Mouse (Mus musculus): ENCODE results near the gene Cdh23. TPM values are rescaled to one million over a fixed set of nuclear protein-coding genes. Genes with fewer than 3 reads are reported as not detected.
A peak's percentile ranks its signal among the peaks of the same experiment; 100 is the strongest.

Gene Cdh23
- total RNA-seq, 2 experiments from 2014 or later, result 3.3 to 4.0 TPM

DNA sequence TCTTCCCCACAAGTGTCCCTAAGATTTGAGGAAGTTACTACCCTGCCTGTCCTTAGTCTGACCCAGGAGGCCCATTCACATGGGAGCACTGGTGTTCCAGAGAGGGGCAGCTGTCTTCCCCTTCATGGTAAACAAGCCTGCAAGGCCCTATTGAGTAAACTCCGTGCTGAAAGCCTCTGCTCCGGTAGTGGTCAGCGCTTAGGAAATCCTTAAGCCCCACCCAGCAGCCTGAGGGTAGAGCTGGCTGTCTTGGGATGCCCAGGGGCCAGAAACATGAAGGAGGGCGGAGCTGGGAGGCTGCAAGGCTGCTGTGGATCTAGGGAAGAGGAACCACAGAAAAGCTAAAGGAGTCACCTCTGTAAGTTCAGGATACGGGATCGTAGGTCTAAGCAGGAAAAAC is 347.2 kb downstream of the Cdh23 start:
- no peak for DNase-seq (ENCODE audit: low spot score in 2 of 2)

GRCm38 (mm10) chr10:60347768-60348610 is 348.3 kb downstream of the Cdh23 start:
- DNase-seq (ENCODE audit: low spot score in 2 of 2), result no peak

DNA sequence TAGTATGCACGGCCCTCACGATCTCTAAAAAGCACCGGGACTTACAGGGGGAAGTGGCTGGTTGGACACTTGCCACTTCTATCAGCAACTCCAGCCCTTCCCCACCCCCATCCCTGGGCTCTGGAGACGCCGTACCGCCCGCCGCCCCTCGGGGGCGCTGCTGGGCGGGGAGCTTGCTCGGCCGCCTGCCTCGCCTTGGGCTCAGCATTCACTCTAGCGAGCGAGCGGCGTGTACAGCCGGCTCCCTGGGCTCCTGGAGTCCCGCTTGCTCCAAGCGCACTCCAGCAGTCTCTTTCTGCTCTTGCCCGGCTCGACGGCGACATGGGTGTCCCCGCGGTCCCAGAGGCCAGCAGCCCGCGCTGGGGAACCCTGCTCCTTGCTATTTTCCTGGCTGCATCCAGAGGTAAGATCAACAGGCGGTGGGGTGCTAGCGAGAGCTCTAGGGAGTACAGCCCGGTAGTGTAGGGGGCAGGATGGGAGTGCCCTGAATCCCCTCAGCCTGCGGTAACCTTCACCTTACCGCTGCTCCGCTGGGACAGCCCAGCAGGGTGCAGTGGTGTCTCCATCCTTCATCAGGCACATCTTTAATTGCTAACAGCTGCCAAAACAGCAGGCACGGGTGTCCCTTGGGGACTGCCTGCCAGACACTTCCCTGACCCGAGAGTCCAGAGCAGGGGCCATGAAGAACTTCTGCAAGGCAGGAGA is 349.4 kb downstream of the Cdh23 start, which contains the start of gene Vsir:
Vsir (plus strand) TSS at position 151 of the 705 bp plus-strand sequence.
- peak; percentile 61 to 75 for DNase-seq (ENCODE audit: low spot score in 2 of 2)

DNA sequence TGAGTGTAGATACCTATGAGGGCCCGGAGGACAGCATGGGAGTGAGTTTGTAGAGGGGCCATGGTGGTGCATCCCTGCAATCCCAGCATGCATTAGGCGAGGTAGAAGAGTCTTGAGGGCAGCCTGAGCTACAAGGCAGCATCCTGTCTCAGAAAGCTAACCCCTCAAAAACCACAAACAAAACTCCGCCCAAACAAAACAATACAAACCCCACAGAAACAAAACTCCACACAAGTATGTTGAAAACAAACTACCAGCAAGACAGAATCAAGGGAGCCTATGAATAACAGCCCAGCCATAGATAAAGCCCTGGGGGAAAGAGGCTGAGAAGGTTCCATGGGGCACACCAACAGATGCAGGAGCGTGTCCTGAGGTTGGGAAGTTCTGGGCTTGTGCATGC is 350.2 kb downstream of the Cdh23 start:
- no peak for DNase-seq (ENCODE audit: low spot score in 2 of 2)

- DNase-seq (ENCODE audit: low spot score in 2 of 2), result no peak
Observed at GRCm38 (mm10) chr10:60344111-60344510, 352.2 kb downstream of the Cdh23 start.

DNA sequence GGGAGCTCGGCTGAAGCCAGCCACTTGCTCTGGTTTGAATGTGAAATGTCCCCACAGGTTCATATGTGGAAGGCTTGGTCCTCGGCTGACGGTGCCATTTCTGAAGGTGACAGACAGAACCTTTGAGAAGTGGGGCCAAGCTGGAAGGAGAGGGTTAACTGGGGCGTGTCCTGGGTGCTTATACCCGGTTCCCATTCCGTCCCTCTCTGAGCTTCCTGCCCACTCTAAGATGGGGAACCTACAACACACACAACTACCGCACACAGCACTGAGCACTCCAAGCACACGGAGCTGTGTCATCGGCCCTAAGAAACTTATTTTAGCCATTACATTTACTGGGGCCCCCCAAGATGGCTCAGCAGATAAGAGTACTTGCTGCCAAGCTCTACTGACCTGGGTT is 354.8 kb downstream of the Cdh23 start:
- no peak for DNase-seq (ENCODE audit: low spot score in 2 of 2)

- DNase-seq (ENCODE audit: low spot score in 2 of 2), result no peak
Observed at GRCm38 (mm10) chr10:60335021-60335420, 361.3 kb downstream of the Cdh23 start.

- DNase-seq (ENCODE audit: low spot score in 2 of 2), result no peak
Observed at GRCm38 (mm10) chr10:60334583-60334982, 361.7 kb downstream of the Cdh23 start.

GRCm38 (mm10) chr10:60328963-60329650 is 367.2 kb downstream of the Cdh23 start:
- no peak for DNase-seq (ENCODE audit: low spot score in 2 of 2)

GRCm38 (mm10) chr10:60316166-60316565 is 380.1 kb downstream of the Cdh23 start:
- DNase-seq (ENCODE audit: low spot score in 2 of 2), result no peak

- no peak for DNase-seq (ENCODE audit: low spot score in 2 of 2)
Observed at GRCm38 (mm10) chr10:60313606-60314005, 382.7 kb downstream of the Cdh23 start.

DNA sequence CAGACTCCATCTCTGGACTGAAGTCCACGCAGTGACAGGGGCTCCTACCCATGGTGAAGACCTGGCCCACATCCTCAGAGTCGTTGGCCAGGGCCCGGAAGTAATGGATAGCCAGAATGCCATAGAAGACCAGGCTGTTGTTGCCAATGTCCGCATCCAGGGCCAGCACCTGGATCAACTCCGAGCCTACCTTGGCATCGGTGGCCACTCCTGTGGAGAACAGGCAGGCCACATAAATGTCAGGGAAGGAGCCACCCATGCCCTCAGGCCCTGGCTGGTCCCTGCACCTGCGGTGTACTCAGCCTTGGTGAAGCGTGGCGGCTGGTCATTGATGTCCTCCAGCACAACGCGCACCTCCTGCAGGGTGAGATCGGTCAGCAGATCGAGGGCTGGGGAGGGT is 385.7 kb downstream of the Cdh23 start:
- no peak for DNase-seq (ENCODE audit: low spot score in 2 of 2)

GRCm38 (mm10) chr10:60304854-60305628 is 391.2 kb downstream of the Cdh23 start:
- DNase-seq (ENCODE audit: low spot score in 2 of 2), result peak; percentile 71 to 86

DNA sequence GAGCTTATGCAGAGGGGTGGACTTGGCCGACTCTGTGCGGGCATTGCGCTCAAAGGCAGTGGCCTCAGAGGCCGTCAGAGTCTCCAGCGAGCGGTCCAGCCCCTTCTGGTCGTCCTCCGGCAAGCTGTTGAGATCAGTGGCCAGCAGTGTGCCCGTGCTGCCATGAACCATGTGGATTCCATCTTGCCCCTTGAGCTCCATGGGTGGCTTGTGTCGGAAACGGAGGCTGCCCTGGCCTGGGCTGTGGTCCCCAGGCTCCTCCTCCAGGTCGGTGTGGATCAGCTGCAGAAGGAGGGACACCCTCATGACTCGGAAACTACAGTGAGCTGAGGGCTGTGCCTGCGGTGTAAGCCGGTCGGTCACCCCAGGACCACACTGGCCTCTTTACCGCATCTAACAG is 392.9 kb downstream of the Cdh23 start:
- DNase-seq (ENCODE audit: low spot score in 2 of 2), result no peak

DNA sequence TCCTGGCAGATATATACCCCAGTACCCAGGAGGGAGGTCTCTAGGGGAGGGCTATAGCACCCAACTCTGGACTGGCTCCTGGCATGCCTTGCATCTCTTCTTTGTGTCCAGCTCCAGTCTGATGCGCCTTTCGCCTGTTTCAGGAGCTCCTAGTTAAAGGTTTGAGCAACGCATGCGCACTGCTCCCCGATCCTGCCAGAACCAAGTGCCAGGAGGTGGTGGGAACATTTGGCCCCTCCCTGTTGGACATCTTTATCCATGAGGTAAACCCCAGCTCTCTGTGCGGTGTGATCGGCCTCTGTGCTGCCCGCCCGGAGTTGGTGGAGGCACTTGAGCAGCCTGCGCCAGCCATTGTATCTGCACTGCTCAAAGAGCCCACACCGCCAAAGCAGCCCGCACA is 396.7 kb downstream of the Cdh23 start:
- DNase-seq (ENCODE audit: low spot score in 2 of 2), result no peak

- peak in 1 of 2 experiments; percentile 14 for DNase-seq (ENCODE audit: low spot score in 2 of 2)
Observed at GRCm38 (mm10) chr10:60296027-60296426, 400.3 kb downstream of the Cdh23 start.

DNA sequence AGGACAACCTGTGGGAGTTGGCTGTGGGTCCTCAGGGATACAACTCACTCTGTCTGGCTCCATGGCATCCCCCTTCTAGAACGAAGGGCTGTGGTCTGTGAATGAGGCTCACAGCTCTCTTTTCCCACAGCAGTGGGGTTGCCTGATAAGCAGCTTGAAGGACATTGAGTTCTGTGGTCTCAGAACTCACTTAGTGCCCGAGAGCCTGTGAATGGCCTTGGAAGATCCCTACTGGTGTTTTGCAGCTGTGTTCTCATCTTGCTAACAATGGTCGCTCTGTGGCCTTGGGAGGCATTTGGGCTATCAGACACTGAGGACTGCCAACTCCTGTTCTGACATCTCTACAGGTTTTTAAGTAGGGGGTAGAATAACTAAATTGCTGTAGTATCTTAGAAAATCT is 400.9 kb downstream of the Cdh23 start:
- no peak for DNase-seq (ENCODE audit: low spot score in 2 of 2)

GRCm38 (mm10) chr10:60294621-60295020 is 401.7 kb downstream of the Cdh23 start:
- no peak for DNase-seq (ENCODE audit: low spot score in 2 of 2)

GRCm38 (mm10) chr10:60292209-60292608 is 404.1 kb downstream of the Cdh23 start:
- no peak for DNase-seq (ENCODE audit: low spot score in 2 of 2)

DNA sequence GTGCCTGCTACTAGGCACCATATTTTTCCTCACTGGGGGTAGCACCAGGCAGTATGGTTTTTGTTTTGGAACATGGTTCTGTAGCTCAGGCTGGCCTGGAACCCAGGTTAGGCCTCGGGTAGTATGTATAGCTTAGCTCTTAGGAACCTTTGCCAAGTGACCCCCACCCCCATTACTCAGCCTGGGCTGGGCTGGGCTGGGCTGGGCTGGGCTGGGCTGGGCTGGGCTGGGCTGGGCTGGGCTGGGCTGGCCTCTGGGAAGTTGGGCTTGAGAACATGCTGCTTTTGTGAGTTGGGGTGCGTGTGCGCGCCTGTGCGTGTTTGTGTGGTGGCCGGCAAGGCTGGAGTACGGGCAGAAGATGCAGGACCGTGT is 405.6 kb downstream of the Cdh23 start:
- no peak for DNase-seq (ENCODE audit: low spot score in 2 of 2)
